Mouse (Mus musculus) megakaryocyte, embryonic 14.5 days (primary cell): Measurements from ENCODE around the gene Vamp2.

ENCODE experiments used
- FLI1 ChIP-seq: IDR thresholded peaks from 2 replicates; pipeline ENCODE4 v1.6.1; 2012; ENCODE audit warnings: low read length, inconsistent platforms, mixed read lengths
- GATA1 ChIP-seq: IDR thresholded peaks from 3 replicates; pipeline ENCODE4 v1.6.1; 2012; ENCODE audit warnings: mixed read lengths, low read length, inconsistent platforms, borderline replicate concordance

DNA sequence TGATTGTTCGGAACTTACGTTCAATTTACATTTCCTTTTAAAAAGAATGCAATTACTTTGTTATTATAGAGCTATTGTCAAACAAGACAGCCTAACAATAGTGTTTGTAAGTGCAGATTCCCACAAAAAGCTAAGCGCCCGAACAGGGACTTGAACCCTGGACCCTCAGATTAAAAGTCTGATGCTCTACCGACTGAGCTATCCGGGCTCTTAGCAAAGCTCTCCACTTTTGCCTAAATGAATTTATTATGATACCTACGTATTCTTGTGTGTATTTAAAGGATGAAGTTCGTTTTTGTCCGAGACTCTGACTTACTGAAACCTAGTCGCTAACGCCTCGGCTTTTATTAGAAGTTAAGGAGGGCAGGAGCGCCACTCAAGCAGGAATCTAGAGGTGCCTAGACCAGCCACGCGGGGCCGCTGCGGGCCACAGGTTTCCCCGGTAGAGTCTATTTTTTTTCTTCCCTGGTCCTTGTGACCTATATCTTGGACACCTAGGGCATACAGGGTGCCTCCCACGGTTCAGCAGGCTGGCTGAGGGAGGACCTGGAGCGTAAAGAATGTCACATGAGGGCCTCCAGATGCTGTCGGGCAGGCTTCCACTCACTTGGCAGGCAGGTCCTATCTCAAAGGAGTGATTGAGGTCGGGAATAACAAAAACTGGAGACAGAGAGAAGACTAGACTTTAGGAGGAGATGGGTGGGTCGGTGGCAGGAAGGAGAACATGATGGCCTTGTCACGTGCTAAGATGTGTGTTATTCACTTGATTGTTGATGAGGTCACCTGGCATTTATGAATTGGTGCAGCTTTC lies 37.0 kb downstream of the Vamp2 start:
- TF ChIP-seq GATA1 (no peak), FLI1 (no peak)
